In genomic region chr12:103142550-103143010, GRCm38 (mm10) we compare ENCODE assay signal across 9 mouse cellular contexts.
DNase-seq lines count a peak whose midpoint lies in the region; ATAC-seq and TF ChIP-seq lines count a peak whose summit lies in the region.
"Had no signal": no experiment of that assay in that cellular context is flagged by ENCODE, and none has a peak within 500 bp of the region (broad histone marks: within the 10 kb centered on the region; RNA-seq: fewer than 3 reads in every experiment).

No protein-coding gene starts in this region.

- TF ChIP-seq CTCF in liver, embryonic 14.5 days (IDR thresholded peaks at IDR 0.05; ENCODE audit: low read depth): peak; percentile 39; the same call in 1 of the 2 replicates

- H3K9ac ChIP-seq in liver, embryonic 14.5 days (replicated peaks): no peak overlapping the region
- no peak overlapping the region for H3K9ac ChIP-seq in liver, embryonic 11.5 days (ENCODE audit: low read depth, low read length)
- no peak overlapping the region for H3K9ac ChIP-seq in heart, embryonic 13.5 days
- H3K9ac ChIP-seq in neural tube, embryonic 15.5 days (replicated peaks): no peak overlapping the region

- H3K9me3 ChIP-seq in liver, embryonic 14.5 days (ENCODE audit: control insufficient read depth, low read length): no peaks in the 10 kb centered on the region
- H3K9me3 ChIP-seq in liver, embryonic 11.5 days (ENCODE audit: control insufficient read depth, low read length): 0 out of 2 replicates have a peak, but pooled peaks cover 3% of the 10 kb centered on the region
- peaks cover 6% of the 10 kb centered on the region for H3K9me3 ChIP-seq in heart, embryonic 13.5 days
- H3K9me3 ChIP-seq in neural tube, embryonic 15.5 days (replicated peaks): 0 out of 2 replicates have a peak, but pooled peaks cover 7% of the 10 kb centered on the region

- H3K4me3 ChIP-seq in liver, embryonic 14.5 days (ENCODE audit: insufficient read depth in 1 of 2, low read depth in 2 of 2, low read length in 2 of 2): no peak overlapping the region
- H3K4me3 ChIP-seq in liver, embryonic 11.5 days (ENCODE audit: low read depth, low read length): no peak overlapping the region
- H3K4me3 ChIP-seq in heart, embryonic 13.5 days: peak overlapping the region; percentile 24
- no peak overlapping the region for H3K4me3 ChIP-seq in neural tube, embryonic 15.5 days (replicated peaks)
- H3K4me3 ChIP-seq: erythroblast, embryonic 14.5 days had no signal

- ATAC-seq in liver, embryonic 14.5 days (ENCODE audit: insufficient read depth): no peak
- no peak for ATAC-seq in liver, embryonic 11.5 days (replicated peaks; ENCODE audit: low FRiP score)
- no peak; the same call in 1 of the 2 replicates for ATAC-seq in heart, embryonic 13.5 days (ENCODE audit: extremely low read depth, insufficient number of reproducible peaks, low FRiP score, low TSS enrichment)
- ATAC-seq in neural tube, embryonic 15.5 days (ENCODE audit: low FRiP score): peak; percentile 54

- H3K27ac ChIP-seq in liver, embryonic 14.5 days: no peak overlapping the region
- no peak overlapping the region for H3K27ac ChIP-seq in liver, embryonic 11.5 days (ENCODE audit: low read depth, low read length)
- no peak overlapping the region for H3K27ac ChIP-seq in heart, embryonic 13.5 days (replicated peaks)
- no peak overlapping the region; the same call in 1 of the 2 replicates for H3K27ac ChIP-seq in neural tube, embryonic 15.5 days (replicated peaks)

- peak in 2 of 3 experiments; percentile 6 to 7 for DNase-seq in liver, embryonic 14.5 days (ENCODE audit: low read depth in 3 of 3, low spot score in 3 of 3)
- DNase-seq in liver, embryonic 11.5 days (ENCODE audit: low spot score): no peak
- DNase-seq in NIH3T3 (ENCODE audit: low read depth): peak; percentile 80
- peak; percentile 23 for DNase-seq in cerebellum, adult 9-11 months
- peak; percentile 40 for DNase-seq in layer of hippocampus, adult 9-11 months
- DNase-seq in spleen, postnatal 10 days (ENCODE audit: low spot score in 2 of 2): no peak

- no peak for TF ChIP-seq EP300 in liver, embryonic 14.5 days (IDR thresholded peaks at IDR 0.05; ENCODE audit: low read depth)

- H3K36me3 ChIP-seq in liver, embryonic 14.5 days (replicated peaks; ENCODE audit: control insufficient read depth, insufficient read depth, low read depth): no peaks in the 10 kb centered on the region
- no peaks in the 10 kb centered on the region for H3K36me3 ChIP-seq in liver, embryonic 11.5 days (ENCODE audit: control insufficient read depth, insufficient read depth, low read length)
- H3K36me3 ChIP-seq in heart, embryonic 13.5 days: no peaks in the 10 kb centered on the region
- peaks cover 18% of the 10 kb centered on the region for H3K36me3 ChIP-seq in neural tube, embryonic 15.5 days

- no peaks in the 10 kb centered on the region for H3K4me1 ChIP-seq in liver, embryonic 14.5 days (replicated peaks; ENCODE audit: control insufficient read depth in 2 of 2, insufficient read depth in 2 of 2, low read length in 1 of 2)
- no peaks in the 10 kb centered on the region for H3K4me1 ChIP-seq in liver, embryonic 11.5 days (replicated peaks; ENCODE audit: control insufficient read depth, insufficient read depth, low read length)
- peaks cover 8% of the 10 kb centered on the region for H3K4me1 ChIP-seq in heart, embryonic 13.5 days
- peaks cover 3% of the 10 kb centered on the region; the same call in 1 of the 2 replicates for H3K4me1 ChIP-seq in neural tube, embryonic 15.5 days

- WGBS in liver, embryonic 14.5 days (ENCODE audit: insufficient replicate concordance): 38% methylated on average over 9 of the region's 9 CpGs
- WGBS in liver, embryonic 11.5 days: 57% methylated on average over 9 of the region's 9 CpGs
- WGBS in heart, embryonic 13.5 days: 27% methylated on average over 9 of the region's 9 CpGs
- WGBS in neural tube, embryonic 15.5 days: 61% methylated on average over 9 of the region's 9 CpGs

- H3K27me3 ChIP-seq in liver, embryonic 14.5 days (ENCODE audit: control insufficient read depth, insufficient read depth, low read length): no peaks in the 10 kb centered on the region
- H3K27me3 ChIP-seq in liver, embryonic 11.5 days (replicated peaks; ENCODE audit: control insufficient read depth, insufficient read depth, low read length): no peaks in the 10 kb centered on the region
- peaks cover 8% of the 10 kb centered on the region; the same call in 1 of the 2 replicates for H3K27me3 ChIP-seq in heart, embryonic 13.5 days (replicated peaks)
- no peaks in the 10 kb centered on the region for H3K27me3 ChIP-seq in neural tube, embryonic 15.5 days (replicated peaks)

- H3K4me2 ChIP-seq in liver, embryonic 14.5 days (ENCODE audit: low read depth): no peak overlapping the region
- H3K4me2 ChIP-seq in liver, embryonic 11.5 days: no peak overlapping the region
- peak overlapping the region; percentile 61 for H3K4me2 ChIP-seq in heart, embryonic 13.5 days
- H3K4me2 ChIP-seq in neural tube, embryonic 15.5 days: no peak overlapping the region

Comparison
In these comparisons a context has a peak if more than half of its experiments do, and no peak if none do; other contexts are left out.
1. DNase-seq: peak in liver, embryonic 14.5 days (2 of 3), NIH3T3 (single experiment), cerebellum, adult 9-11 months (single experiment) and layer of hippocampus, adult 9-11 months (single experiment); none in liver, embryonic 11.5 days (single experiment) and spleen, postnatal 10 days (0 of 2).